Mouse (Mus musculus): ENCODE results near the gene Ppp4r1. TPM values are rescaled to one million over a fixed set of nuclear protein-coding genes. Genes with fewer than 3 reads are reported as not detected.

Gene Ppp4r1
- total and polyA plus RNA-seq, 3 experiments, result 24.9 to 60.7 (median 59.2) TPM

Other genes with a start within 250 kb of the Ppp4r1 start
- gene Tmem232, start 241.8 kb upstream of the Ppp4r1 start, total RNA-seq (2021), result not detected
- not detected in 2 replicates for gene Tmem232, start 241.8 kb upstream of the Ppp4r1 start, polyA plus RNA-seq (2012; rRNA removed)
- 100 to 1,000 TPM; 131 to 211 TPM for gene Vapa, start 169.0 kb upstream of the Ppp4r1 start, total RNA-seq (2021)
- gene Vapa, start 169.0 kb upstream of the Ppp4r1 start, polyA plus RNA-seq (2012; rRNA removed), result 122 and 133 TPM in 2 replicates
- 10 to 100 TPM; 12.8 to 40.9 TPM for gene Txndc2, start 140.4 kb upstream of the Ppp4r1 start, total RNA-seq (2021)
- gene Txndc2, start 140.4 kb upstream of the Ppp4r1 start, polyA plus RNA-seq (2012; rRNA removed), result 0.19 and 0.61 TPM in 2 replicates
- gene Rab31, start 9.8 kb upstream of the Ppp4r1 start, total RNA-seq (2021), result 10 to 100 TPM; 36.7 to 48.2 TPM
- 15.9 and 16.7 TPM in 2 replicates for gene Rab31, start 9.8 kb upstream of the Ppp4r1 start, polyA plus RNA-seq (2012; rRNA removed)
- gene Ralbp1, start 103.2 kb downstream of the Ppp4r1 start, total RNA-seq (2021), result 10 to 100 TPM; 52.2 to 52.8 TPM
- gene Ralbp1, start 103.2 kb downstream of the Ppp4r1 start, polyA plus RNA-seq (2012; rRNA removed), result 23.7 and 28.4 TPM in 2 replicates
- gene Twsg1, start 168.7 kb downstream of the Ppp4r1 start, total RNA-seq (2021), result 100 to 1,000 TPM in 1 of 2 experiments, 10 to 100 TPM in 1; 81.8 to 102 TPM
- 49.8 and 53.9 TPM in 2 replicates for gene Twsg1, start 168.7 kb downstream of the Ppp4r1 start, polyA plus RNA-seq (2012; rRNA removed)

All from adrenal gland, adult 2 months (tissue).